Mouse (Mus musculus): ENCODE results near the gene Gm4787. TPM values are rescaled to one million over a fixed set of nuclear protein-coding genes. Genes with fewer than 3 reads are reported as not detected.
"Not testable (repeated sequence)": the region's sequence is repeated elsewhere in the genome, so short reads cannot be mapped to it uniquely, and the experiment has no call there.

Gene Gm4787
- polyA plus RNA-seq (2015; fragmentation: Nextera tagmentation; extraction: Ambion mirVana), result 0.21 and 0.33 TPM in 2 replicates

GRCm38 (mm10) chr12:81379364-81379763, at the start of gene Gm4787:
Gm4787 (minus strand) TSS chr12:81379464.
- not testable (repeated sequence) for H3K4me1 ChIP-seq (replicated peaks; ENCODE audit: control insufficient read depth, insufficient read depth, low read length); H3K4me3 ChIP-seq (ENCODE audit: low read length); H3K4me2 ChIP-seq (ENCODE audit: low read depth, low read length); H3K36me3 ChIP-seq (ENCODE audit: control insufficient read depth, insufficient read depth, low read length); H3K27ac ChIP-seq (ENCODE audit: low read length); H3K9me3 ChIP-seq (ENCODE audit: control insufficient read depth, low read length); H3K9ac ChIP-seq (ENCODE audit: low read length); H3K27me3 ChIP-seq (ENCODE audit: control insufficient read depth, insufficient read depth, low read depth, low read length); ATAC-seq (ENCODE audit: low read depth)
- 100% methylated on average over 1 of the region's 1 CpGs for WGBS

- H3K27ac ChIP-seq (ENCODE audit: low read length), result no peak within 1 kb of the TSS
- H3K4me1 ChIP-seq (replicated peaks; ENCODE audit: control insufficient read depth, insufficient read depth, low read length), result no peaks in the 10 kb centered on the region
- H3K27me3 ChIP-seq (ENCODE audit: control insufficient read depth, insufficient read depth, low read depth, low read length), result no peaks in the 10 kb centered on the region
- ATAC-seq (ENCODE audit: low read depth), result no peak
- H3K9ac ChIP-seq (ENCODE audit: low read length), result no peak within 1 kb of the TSS
- peaks cover 8% of the 10 kb centered on the region for H3K36me3 ChIP-seq (ENCODE audit: control insufficient read depth, insufficient read depth, low read length)
- H3K4me3 ChIP-seq (ENCODE audit: low read length), result no peak within 1 kb of the TSS
- peaks cover 13% of the 10 kb centered on the region for H3K9me3 ChIP-seq (ENCODE audit: control insufficient read depth, low read length)
- no peak within 1 kb of the TSS for H3K4me2 ChIP-seq (ENCODE audit: low read depth, low read length)
- 87% methylated on average over 1 of the region's 1 CpGs for WGBS
These were observed 42.6 kb upstream of the Gm4787 start, which contains the start of gene Adam4 for GRCm38 (mm10) chr12:81421846-81422245. Adam4 (minus strand) TSS chr12:81421946.

GRCm38 (mm10) chr12:81413211-81413610, 33.9 kb upstream of the Gm4787 start:
- Histone ChIP-seq H3K27me3 (ENCODE audit: control insufficient read depth, insufficient read depth, low read depth, low read length) (no peaks in the 10 kb centered on the region), H3K9ac (ENCODE audit: low read length) (no peak overlapping the region)
- WGBS, result 58% methylated on average over 3 of the region's 3 CpGs

GRCm38 (mm10) chr12:81408966-81409365, 29.7 kb upstream of the Gm4787 start:
- 87% methylated on average over 3 of the region's 3 CpGs for WGBS
- Histone ChIP-seq H3K9me3 (ENCODE audit: control insufficient read depth, low read length) (no peaks in the 10 kb centered on the region), H3K27ac (ENCODE audit: low read length) (no peak overlapping the region), H3K4me2 (ENCODE audit: low read depth, low read length) (no peak overlapping the region), H3K36me3 (ENCODE audit: control insufficient read depth, insufficient read depth, low read length) (no peaks in the 10 kb centered on the region), H3K4me3 (ENCODE audit: low read length) (no peak overlapping the region), H3K9ac (ENCODE audit: low read length) (no peak overlapping the region), H3K27me3 (ENCODE audit: control insufficient read depth, insufficient read depth, low read depth, low read length) (no peaks in the 10 kb centered on the region), H3K4me1 (replicated peaks; ENCODE audit: control insufficient read depth, insufficient read depth, low read length) (no peaks in the 10 kb centered on the region)
- ATAC-seq (ENCODE audit: low read depth), result no peak

More at GRCm38 (mm10) chr12:81413211-81413610, 33.9 kb upstream of the Gm4787 start:
- Histone ChIP-seq H3K4me3 (ENCODE audit: low read length) (no peak overlapping the region), H3K36me3 (ENCODE audit: control insufficient read depth, insufficient read depth, low read length) (no peaks in the 10 kb centered on the region), H3K27ac (ENCODE audit: low read length) (no peak overlapping the region), H3K4me2 (ENCODE audit: low read depth, low read length) (no peak overlapping the region), H3K9me3 (ENCODE audit: control insufficient read depth, low read length) (no peaks in the 10 kb centered on the region), H3K4me1 (replicated peaks; ENCODE audit: control insufficient read depth, insufficient read depth, low read length) (no peaks in the 10 kb centered on the region)
- no peak for ATAC-seq (ENCODE audit: low read depth)

- no peak overlapping the region for H3K4me2 ChIP-seq (ENCODE audit: low read depth, low read length)
- H3K36me3 ChIP-seq (ENCODE audit: control insufficient read depth, insufficient read depth, low read length), result no peaks in the 10 kb centered on the region
- H3K4me1 ChIP-seq (replicated peaks; ENCODE audit: control insufficient read depth, insufficient read depth, low read length), result no peaks in the 10 kb centered on the region
- no peak overlapping the region for H3K27ac ChIP-seq (ENCODE audit: low read length)
- no peak overlapping the region for H3K9ac ChIP-seq (ENCODE audit: low read length)
- no peaks in the 10 kb centered on the region for H3K9me3 ChIP-seq (ENCODE audit: control insufficient read depth, low read length)
- WGBS, result 3% methylated on average over 1 of the region's 1 CpGs
- no peak for ATAC-seq (ENCODE audit: low read depth)
- no peak overlapping the region for H3K4me3 ChIP-seq (ENCODE audit: low read length)
- no peaks in the 10 kb centered on the region for H3K27me3 ChIP-seq (ENCODE audit: control insufficient read depth, insufficient read depth, low read depth, low read length)
These were observed 22.9 kb upstream of the Gm4787 start for GRCm38 (mm10) chr12:81402187-81402586.

GRCm38 (mm10) chr12:81333841-81334240, 45.4 kb downstream of the Gm4787 start:
- Histone ChIP-seq H3K4me3 (ENCODE audit: low read length) (no peak overlapping the region), H3K4me1 (replicated peaks; ENCODE audit: control insufficient read depth, insufficient read depth, low read length) (no peaks in the 10 kb centered on the region), H3K4me2 (ENCODE audit: low read depth, low read length) (no peak overlapping the region), H3K36me3 (ENCODE audit: control insufficient read depth, insufficient read depth, low read length) (no peaks in the 10 kb centered on the region), H3K27me3 (ENCODE audit: control insufficient read depth, insufficient read depth, low read depth, low read length) (peaks cover 16% of the 10 kb centered on the region), H3K27ac (ENCODE audit: low read length) (no peak overlapping the region), H3K9me3 (ENCODE audit: control insufficient read depth, low read length) (no peaks in the 10 kb centered on the region), H3K9ac (ENCODE audit: low read length) (no peak overlapping the region)
- ATAC-seq (ENCODE audit: low read depth), result no peak
- 77% methylated on average over 5 of the region's 5 CpGs for WGBS

- Histone ChIP-seq H3K9me3 (ENCODE audit: control insufficient read depth, low read length) (no peaks in the 10 kb centered on the region), H3K9ac (ENCODE audit: low read length) (peak within 1 kb of the TSS; percentile 70), H3K27me3 (ENCODE audit: control insufficient read depth, insufficient read depth, low read depth, low read length) (peaks cover 16% of the 10 kb centered on the region), H3K4me3 (ENCODE audit: low read length) (peak within 1 kb of the TSS; percentile 63), H3K27ac (ENCODE audit: low read length) (no peak within 1 kb of the TSS), H3K4me2 (ENCODE audit: low read depth, low read length) (peak within 1 kb of the TSS; percentile 96), H3K4me1 (replicated peaks; ENCODE audit: control insufficient read depth, insufficient read depth, low read length) (no peaks in the 10 kb centered on the region), H3K36me3 (ENCODE audit: control insufficient read depth, insufficient read depth, low read length) (no peaks in the 10 kb centered on the region)
- peak; percentile 70 for ATAC-seq (ENCODE audit: low read depth)
- WGBS, result under 1% methylated on average over 35 of the region's 47 CpGs
These were observed 46.3 kb downstream of the Gm4787 start, which contains the start of gene Slc8a3 for GRCm38 (mm10) chr12:81332875-81333421. Slc8a3 (minus strand) TSS chr12:81333180.

- Histone ChIP-seq H3K36me3 (ENCODE audit: control insufficient read depth, insufficient read depth, low read length) (no peaks in the 10 kb centered on the region), H3K4me2 (ENCODE audit: low read depth, low read length) (peak overlapping the region; percentile 96), H3K4me3 (ENCODE audit: low read length) (peak overlapping the region; percentile 63), H3K9me3 (ENCODE audit: control insufficient read depth, low read length) (no peaks in the 10 kb centered on the region), H3K4me1 (replicated peaks; ENCODE audit: control insufficient read depth, insufficient read depth, low read length) (no peaks in the 10 kb centered on the region), H3K27me3 (ENCODE audit: control insufficient read depth, insufficient read depth, low read depth, low read length) (peaks cover 16% of the 10 kb centered on the region), H3K9ac (ENCODE audit: low read length) (peak overlapping the region; percentile 70), H3K27ac (ENCODE audit: low read length) (no peak overlapping the region)
- peak; percentile 72 for ATAC-seq (ENCODE audit: low read depth)
- WGBS, result under 1% methylated on average over 46 of the region's 54 CpGs
These were observed 47.1 kb downstream of the Gm4787 start for GRCm38 (mm10) chr12:81331937-81332874.

GRCm38 (mm10) chr12:81331046-81331638, 48.1 kb downstream of the Gm4787 start:
- peaks cover 16% of the 10 kb centered on the region for H3K27me3 ChIP-seq (ENCODE audit: control insufficient read depth, insufficient read depth, low read depth, low read length)

More at GRCm38 (mm10) chr12:81331046-81331638, 48.1 kb downstream of the Gm4787 start:
- Histone ChIP-seq H3K9ac (ENCODE audit: low read length) (no peak overlapping the region), H3K36me3 (ENCODE audit: control insufficient read depth, insufficient read depth, low read length) (no peaks in the 10 kb centered on the region), H3K9me3 (ENCODE audit: control insufficient read depth, low read length) (no peaks in the 10 kb centered on the region), H3K27ac (ENCODE audit: low read length) (no peak overlapping the region), H3K4me3 (ENCODE audit: low read length) (no peak overlapping the region), H3K4me2 (ENCODE audit: low read depth, low read length) (no peak overlapping the region), H3K4me1 (replicated peaks; ENCODE audit: control insufficient read depth, insufficient read depth, low read length) (no peaks in the 10 kb centered on the region)
- 35% methylated on average over 5 of the region's 5 CpGs for WGBS
- ATAC-seq (ENCODE audit: low read depth), result no peak
